Mouse (Mus musculus) neural tube, embryonic 11.5 days (tissue): ENCODE measurements around the gene 2610042L04Rik. TPM values are rescaled to one million over a fixed set of nuclear protein-coding genes. Genes with fewer than 3 reads are reported as not detected.
"Not testable (repeated sequence)": the region's sequence is repeated elsewhere in the genome, so short reads cannot be mapped to it uniquely, and the experiment has no call there.

Source experiments
- ATAC-seq: fragments of 200-750 bp; cut with Nextera tagmentation; 2 replicates; pipeline ENCODE4 v1.8.0; 2017; ENCODE audit warnings: moderate number of reproducible peaks, mild to moderate bottlenecking, moderate TSS enrichment, moderate library complexity; ENCODE audit not compliant: insufficient read depth, low FRiP score, low TSS enrichment
- DNase-seq: peaks from one replicate; pipeline ENCODE4 v3.0.0-alpha.2; 2015; ENCODE audit warnings: low spot score
- H3K27ac ChIP-seq: fragments of 300-500 bp; sonication (generic); 2 replicates; pipeline ENCODE4 v1.5.1; 2014; ENCODE audit warnings: low read depth, mild to moderate bottlenecking, low read length
- H3K27me3 ChIP-seq: fragments of 300-500 bp; sonication (generic); 2 replicates; pipeline ENCODE4 v1.6.1; 2014; ENCODE audit warnings: mild to moderate bottlenecking, low read length, mixed read lengths; ENCODE audit not compliant: control insufficient read depth, insufficient read depth
- H3K36me3 ChIP-seq: fragments of 300-500 bp; sonication (generic); 2 replicates; pipeline ENCODE4 v1.6.1; 2014; ENCODE audit warnings: mild to moderate bottlenecking, low read length, moderate library complexity, mixed read lengths; ENCODE audit not compliant: control insufficient read depth, insufficient read depth
- H3K4me1 ChIP-seq: fragments of 300-500 bp; sonication (generic); 2 replicates; pipeline ENCODE4 v1.6.1; 2014; ENCODE audit warnings: low read length, mixed read lengths; ENCODE audit not compliant: control insufficient read depth, insufficient read depth
- H3K4me2 ChIP-seq: fragments of 300-500 bp; sonication (generic); 2 replicates; pipeline ENCODE4 v1.6.1; 2014; ENCODE audit warnings: low read depth, mild to moderate bottlenecking, moderate library complexity
- H3K4me3 ChIP-seq: fragments of 300-500 bp; sonication (generic); 2 replicates; pipeline ENCODE4 v1.5.1; 2014; ENCODE audit warnings: low read depth, low read length
- H3K9ac ChIP-seq: fragments of 300-500 bp; sonication (generic); 2 replicates; pipeline ENCODE4 v1.6.1; 2014; ENCODE audit warnings: mild to moderate bottlenecking, low read length
- H3K9me3 ChIP-seq: fragments of 300-500 bp; sonication (generic); 2 replicates; pipeline ENCODE4 v1.6.1; 2016; ENCODE audit warnings: low read length; ENCODE audit not compliant: control insufficient read depth
- WGBS: fragments of 180-500 bp; shearing (Covaris S2); extraction: QIAGEN DNeasy Blood & Tissue Kit; methylation state at CpG from one replicate; pipeline ENCODE4 v1.1.7; 2014; 5-methylcytosine and 5-hydroxymethylcytosine counted together
- polyA plus RNA-seq: library from polyadenylated mRNA; unstranded; fragments of >200 nt; fragmentation: Nextera tagmentation; extraction: Ambion mirVana; gene quantifications from 2 replicates; pipeline ENCODE4 v1.2.1, GENCODE M21; 2014

Gene 2610042L04Rik
- polyA plus RNA-seq = 0.46 and 1.0 TPM in 2 replicates

- Histone ChIP-seq H3K4me3 (peak within 1 kb of the TSS; percentile 31), H3K9ac (peak within 1 kb of the TSS; percentile 41), H3K4me2 (peak within 1 kb of the TSS; percentile 62)
- not testable (repeated sequence) for H3K27me3 ChIP-seq, ATAC-seq, H3K9me3 ChIP-seq, H3K4me1 ChIP-seq, H3K27ac ChIP-seq, H3K36me3 ChIP-seq
- DNase-seq = peak; percentile 31
- 4% methylated on average over 24 of the region's 48 CpGs for WGBS
These were observed at the start of gene 2610042L04Rik for GRCm38 (mm10) chr14:4334476-4335080. Gene 2610042L04Rik, plus strand, starts transcription at chr14:4334763.

GRCm38 (mm10) chr14:4316983-4317382 lies 17.6 kb upstream of the 2610042L04Rik start, which contains the start of gene Gm3149:
Gene Gm3149, plus strand, starts transcription at chr14:4317283.
- no CpG with 5 or more reads among the region's 1 CpGs for WGBS
- H3K4me1 ChIP-seq, H3K4me3 ChIP-seq, H3K36me3 ChIP-seq, DNase-seq, H3K9ac ChIP-seq, H3K4me2 ChIP-seq, ATAC-seq, H3K9me3 ChIP-seq, H3K27me3 ChIP-seq, H3K27ac ChIP-seq: not testable (repeated sequence)

DNA sequence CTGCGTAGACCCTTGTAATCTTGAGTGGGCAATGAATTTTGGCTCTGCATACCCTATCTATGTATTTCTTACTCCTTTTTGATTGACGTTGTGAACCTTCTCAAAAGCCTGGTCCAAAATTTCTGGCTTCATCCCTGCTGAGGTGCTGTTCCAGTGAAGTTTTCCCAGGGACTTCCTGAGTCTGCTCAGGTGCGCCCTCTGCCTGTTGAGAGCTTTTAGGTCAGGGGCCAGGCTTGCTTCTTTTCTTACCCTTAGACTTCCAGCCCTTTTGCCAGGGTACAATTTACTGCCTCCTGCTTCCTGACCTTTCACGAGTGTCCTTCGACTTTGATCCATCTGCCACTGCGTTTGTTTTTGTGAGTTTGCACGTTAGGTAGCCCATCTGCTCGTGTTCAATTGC lies 943 bp downstream of the 2610042L04Rik start:
- not testable (repeated sequence) for ATAC-seq, H3K27ac ChIP-seq, H3K4me2 ChIP-seq, H3K9ac ChIP-seq, H3K4me1 ChIP-seq, H3K36me3 ChIP-seq, H3K9me3 ChIP-seq, DNase-seq, H3K27me3 ChIP-seq, H3K4me3 ChIP-seq
- WGBS = 5% methylated on average over 7 of the region's 8 CpGs

- H3K27ac ChIP-seq, H3K4me2 ChIP-seq, H3K36me3 ChIP-seq, H3K27me3 ChIP-seq, ATAC-seq, H3K4me3 ChIP-seq, H3K9ac ChIP-seq, H3K9me3 ChIP-seq, H3K4me1 ChIP-seq, DNase-seq: not testable (repeated sequence)
- 98% methylated on average over 3 of the region's 3 CpGs for WGBS
These were observed 34.4 kb downstream of the 2610042L04Rik start for GRCm38 (mm10) chr14:4368991-4369390.

- WGBS = 89% methylated on average over 3 of the region's 3 CpGs
- not testable (repeated sequence) for ATAC-seq, H3K36me3 ChIP-seq, H3K9ac ChIP-seq, H3K4me1 ChIP-seq, H3K4me2 ChIP-seq, H3K27ac ChIP-seq, DNase-seq, H3K27me3 ChIP-seq, H3K4me3 ChIP-seq, H3K9me3 ChIP-seq
These were observed 35.1 kb downstream of the 2610042L04Rik start for GRCm38 (mm10) chr14:4369691-4370090.

DNA sequence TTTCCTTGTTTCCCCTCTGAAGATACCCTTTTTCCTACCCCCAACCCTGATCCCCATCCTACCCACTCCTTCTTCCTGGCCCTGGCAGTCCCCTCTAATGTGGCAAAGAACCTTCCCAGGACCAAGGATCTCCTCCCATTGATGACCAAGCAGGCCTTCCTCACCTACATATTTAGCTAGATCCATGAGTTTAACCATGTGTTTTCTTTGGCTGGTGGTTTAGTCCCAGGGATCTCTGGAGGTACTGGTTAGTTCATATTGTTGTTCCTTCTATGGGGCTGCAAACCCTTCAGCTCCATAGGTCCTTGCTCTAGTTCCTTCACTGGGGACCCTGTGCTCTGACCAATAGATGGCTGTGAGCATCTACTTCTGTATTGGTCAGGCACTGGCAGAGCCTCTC lies 43.3 kb downstream of the 2610042L04Rik start:
- not testable (repeated sequence) for H3K9me3 ChIP-seq, H3K9ac ChIP-seq, H3K4me3 ChIP-seq, H3K36me3 ChIP-seq, H3K4me1 ChIP-seq, ATAC-seq, H3K27ac ChIP-seq, H3K27me3 ChIP-seq, H3K4me2 ChIP-seq, DNase-seq

- H3K27ac ChIP-seq, ATAC-seq, H3K4me2 ChIP-seq: not testable (repeated sequence)
These were observed 51.0 kb downstream of the 2610042L04Rik start for GRCm38 (mm10) chr14:4385606-4386005.

GRCm38 (mm10) chr14:4392841-4393530 lies 58.4 kb downstream of the 2610042L04Rik start:
- not testable (repeated sequence) for H3K4me3 ChIP-seq, DNase-seq

More at GRCm38 (mm10) chr14:4385606-4386005, 51.0 kb downstream of the 2610042L04Rik start:
- not testable (repeated sequence) for H3K4me1 ChIP-seq, H3K9ac ChIP-seq, H3K36me3 ChIP-seq, H3K9me3 ChIP-seq, H3K4me3 ChIP-seq, H3K27me3 ChIP-seq, DNase-seq

GRCm38 (mm10) chr14:4397226-4397625 lies 62.7 kb downstream of the 2610042L04Rik start, which contains the start of gene Gm3159:
Gene Gm3159, plus strand, starts transcription at chr14:4397526.
- not testable (repeated sequence) for H3K4me2 ChIP-seq, H3K4me3 ChIP-seq, H3K36me3 ChIP-seq, ATAC-seq, H3K4me1 ChIP-seq, H3K9ac ChIP-seq, H3K27ac ChIP-seq, DNase-seq, H3K27me3 ChIP-seq, H3K9me3 ChIP-seq
- WGBS = 91% methylated on average over 2 of the region's 3 CpGs

More at GRCm38 (mm10) chr14:4392841-4393530, 58.4 kb downstream of the 2610042L04Rik start:
- not testable (repeated sequence) for H3K9ac ChIP-seq, H3K9me3 ChIP-seq, H3K4me1 ChIP-seq, H3K27ac ChIP-seq, H3K36me3 ChIP-seq, H3K27me3 ChIP-seq, ATAC-seq, H3K4me2 ChIP-seq
- WGBS = 86% methylated on average over 3 of the region's 6 CpGs
